Mouse (Mus musculus) testis, postnatal 14 days (tissue): ENCODE data around the gene Snx29.

Experiments used
- DNase-seq: peaks from one replicate; pipeline ENCODE4 v3.0.0; 2021; ENCODE audit warnings: low spot score

Gene Snx29

GRCm38 (mm10) chr16:11637794-11638193, 315.1 kb downstream of the Snx29 start:
- DNase-seq: no peak

GRCm38 (mm10) chr16:11638739-11639138, 316.0 kb downstream of the Snx29 start:
- no peak for DNase-seq

- DNase-seq: no peak
These were observed 317.2 kb downstream of the Snx29 start for GRCm38 (mm10) chr16:11639936-11640335.

- no peak for DNase-seq
These were observed 320.9 kb downstream of the Snx29 start for GRCm38 (mm10) chr16:11643603-11644002.

GRCm38 (mm10) chr16:11644399-11644798, 321.7 kb downstream of the Snx29 start:
- no peak for DNase-seq

- DNase-seq: no peak
These were observed 323.0 kb downstream of the Snx29 start for GRCm38 (mm10) chr16:11645668-11646067.

GRCm38 (mm10) chr16:11646745-11647289, 324.1 kb downstream of the Snx29 start:
- no peak for DNase-seq

- DNase-seq: no peak
These were observed 325.5 kb downstream of the Snx29 start for GRCm38 (mm10) chr16:11648169-11648688.

- no peak for DNase-seq
These were observed 330.1 kb downstream of the Snx29 start for GRCm38 (mm10) chr16:11652686-11653366.

- no peak for DNase-seq
These were observed 333.2 kb downstream of the Snx29 start for GRCm38 (mm10) chr16:11655893-11656292.

- no peak for DNase-seq
These were observed 334.4 kb downstream of the Snx29 start for GRCm38 (mm10) chr16:11657111-11657510.

GRCm38 (mm10) chr16:11659111-11659720, 336.5 kb downstream of the Snx29 start:
- no peak for DNase-seq

GRCm38 (mm10) chr16:11664896-11665705, 342.4 kb downstream of the Snx29 start:
- no peak for DNase-seq

- no peak for DNase-seq
These were observed 343.2 kb downstream of the Snx29 start for GRCm38 (mm10) chr16:11665869-11666268.

GRCm38 (mm10) chr16:11668375-11668774, 345.7 kb downstream of the Snx29 start:
- DNase-seq: no peak

- no peak for DNase-seq
These were observed 346.2 kb downstream of the Snx29 start for GRCm38 (mm10) chr16:11668878-11669277.

GRCm38 (mm10) chr16:11670251-11670970, 347.7 kb downstream of the Snx29 start:
- no peak for DNase-seq

GRCm38 (mm10) chr16:11670971-11671310, 348.2 kb downstream of the Snx29 start:
- DNase-seq: peak; percentile 73

- DNase-seq: no peak
These were observed 353.3 kb downstream of the Snx29 start for GRCm38 (mm10) chr16:11676006-11676405.

- DNase-seq: no peak
These were observed 362.6 kb downstream of the Snx29 start for GRCm38 (mm10) chr16:11685264-11685663.

- DNase-seq: no peak
These were observed 363.1 kb downstream of the Snx29 start for GRCm38 (mm10) chr16:11685735-11686340.
